ENCODE assay signal across 8 mouse cellular contexts in genomic region chr12:79859354-79860247, GRCm38 (mm10).
DNase-seq lines count a peak whose midpoint lies in the region; ATAC-seq and TF ChIP-seq lines count a peak whose summit lies in the region.

No protein-coding gene starts in this region.

- H3K4me1 ChIP-seq in heart, embryonic 11.5 days (ENCODE audit: control insufficient read depth, insufficient read depth, low read length), result peaks cover 50% of the 10 kb centered on the region
- H3K4me1 ChIP-seq in lung, postnatal 0 days (ENCODE audit: insufficient read depth, low read depth, low read length), result peaks cover 29% of the 10 kb centered on the region; the same call in 1 of the 2 replicates
- H3K4me1 ChIP-seq in stomach, postnatal 0 days (replicated peaks; ENCODE audit: control insufficient read depth, insufficient read depth), result peaks cover 24% of the 10 kb centered on the region

- H3K9me3 ChIP-seq in heart, embryonic 11.5 days (replicated peaks; ENCODE audit: control insufficient read depth, low read length), result no peaks in the 10 kb centered on the region; the same call in 1 of the 2 replicates
- H3K9me3 ChIP-seq in lung, postnatal 0 days (ENCODE audit: low read length), result no peaks in the 10 kb centered on the region
- 0 out of 2 replicates have a peak, but pooled peaks cover 3% of the 10 kb centered on the region for H3K9me3 ChIP-seq in stomach, postnatal 0 days (ENCODE audit: control insufficient read depth, low read length)

- DNase-seq in ovary, adult 18-20 months (ENCODE audit: low spot score), result peak; percentile 93
- DNase-seq in ovary, postnatal 10 days (ENCODE audit: low spot score), result no peak
- DNase-seq in kidney, adult 9 months, result peak; percentile 73
- DNase-seq in lung, postnatal 0 days (ENCODE audit: low spot score), result peak; percentile 91
- DNase-seq in stomach, postnatal 0 days (ENCODE audit: low spot score), result peak; percentile 71
- no peak for DNase-seq in thymus, postnatal 25 days

- ATAC-seq in heart, embryonic 11.5 days (replicated peaks; ENCODE audit: insufficient number of reproducible peaks, low FRiP score, low TSS enrichment), result peak; percentile 71
- ATAC-seq in lung, postnatal 0 days, result peak; percentile 91
- ATAC-seq in stomach, postnatal 0 days (ENCODE audit: low FRiP score, low TSS enrichment), result peak; percentile 66
- ATAC-seq in inflammation-experienced regulatory T-cells, adult 6 months, result no peak

- no peaks in the 10 kb centered on the region for H3K36me3 ChIP-seq in heart, embryonic 11.5 days (ENCODE audit: control insufficient read depth, insufficient read depth, low read length)
- no peaks in the 10 kb centered on the region for H3K36me3 ChIP-seq in lung, postnatal 0 days (ENCODE audit: insufficient read depth, low read length)
- H3K36me3 ChIP-seq in stomach, postnatal 0 days (ENCODE audit: control insufficient read depth, insufficient read depth, low read length), result no peaks in the 10 kb centered on the region

- 0 out of 2 replicates have a peak, but pooled peaks have one; percentile 1 for TF ChIP-seq CTCF in lung, postnatal 0 days (IDR thresholded peaks at IDR 0.05)
- TF ChIP-seq CTCF in stomach, postnatal 0 days (IDR thresholded peaks at IDR 0.05; ENCODE audit: low read depth), result no peak

- peak overlapping the region; percentile 88 for H3K27ac ChIP-seq in heart, embryonic 11.5 days (ENCODE audit: low read depth, low read length)
- H3K27ac ChIP-seq in lung, postnatal 0 days (ENCODE audit: low read length), result peak overlapping the region; percentile 87
- peak overlapping the region; percentile 83 for H3K27ac ChIP-seq in stomach, postnatal 0 days (replicated peaks)

- H3K4me3 ChIP-seq in heart, embryonic 11.5 days (ENCODE audit: low read depth, low read length), result no peak overlapping the region
- H3K4me3 ChIP-seq in lung, postnatal 0 days (ENCODE audit: low read depth, low read length), result no peak overlapping the region
- H3K4me3 ChIP-seq in stomach, postnatal 0 days (ENCODE audit: low read depth, low read length), result no peak overlapping the region

- H3K4me2 ChIP-seq in heart, embryonic 11.5 days, result no peak overlapping the region
- H3K4me2 ChIP-seq in lung, postnatal 0 days (replicated peaks; ENCODE audit: low read depth, low read length), result no peak overlapping the region
- H3K4me2 ChIP-seq in stomach, postnatal 0 days (replicated peaks; ENCODE audit: low read depth), result no peak overlapping the region

- 10% methylated on average over 14 of the region's 14 CpGs for WGBS in heart, embryonic 11.5 days (ENCODE audit: insufficient replicate concordance)
- WGBS in lung, postnatal 0 days, result 21% methylated on average over 14 of the region's 14 CpGs
- WGBS in stomach, postnatal 0 days, result 16% methylated on average over 14 of the region's 14 CpGs

- peak; percentile 81 for TF ChIP-seq EP300 in lung, postnatal 0 days (IDR thresholded peaks at IDR 0.05)
- peak; percentile 36 for TF ChIP-seq EP300 in stomach, postnatal 0 days (optimal IDR thresholded peaks at IDR 0.05)

- H3K9ac ChIP-seq in heart, embryonic 11.5 days (ENCODE audit: low read depth, low read length), result 0 out of 2 replicates have a peak overlapping the region, but pooled peaks have one; percentile 3
- no peak overlapping the region for H3K9ac ChIP-seq in lung, postnatal 0 days (replicated peaks; ENCODE audit: low read depth)
- no peak overlapping the region for H3K9ac ChIP-seq in stomach, postnatal 0 days (ENCODE audit: low read length)

- H3K27me3 ChIP-seq in heart, embryonic 11.5 days (ENCODE audit: control insufficient read depth, insufficient read depth, low read length), result no peaks in the 10 kb centered on the region
- no peaks in the 10 kb centered on the region for H3K27me3 ChIP-seq in lung, postnatal 0 days (replicated peaks; ENCODE audit: insufficient read depth, low read length)
- no peaks in the 10 kb centered on the region for H3K27me3 ChIP-seq in stomach, postnatal 0 days (ENCODE audit: control insufficient read depth, insufficient read depth, low read length)

Comparison
In these comparisons a context has a peak if more than half of its experiments do, and no peak if none do; other contexts are left out.
1. DNase-seq: peak in ovary, adult 18-20 months (single experiment), kidney, adult 9 months (single experiment), lung, postnatal 0 days (single experiment) and stomach, postnatal 0 days (single experiment); none in ovary, postnatal 10 days (single experiment) and thymus, postnatal 25 days (single experiment).
2. Peak in every context shown above with its lines, with median percentiles within 50 percentile points of each other: H3K27ac ChIP-seq.